Mouse (Mus musculus) intestine, embryonic 16.5 days (tissue): Measurements from ENCODE around the gene Ulk4. TPM values are rescaled to one million over a fixed set of nuclear protein-coding genes. Genes with fewer than 3 reads are reported as not detected.
"Not testable (repeated sequence)": the region's sequence is repeated elsewhere in the genome, so short reads cannot be mapped to it uniquely, and the experiment has no call there.

Experiments used
- ATAC-seq: fragments of 200-750 bp; cut with Nextera tagmentation; 2 replicates; pipeline ENCODE4 v1.8.0; 2017; ENCODE audit warnings: moderate TSS enrichment, moderate library complexity
- H3K27ac ChIP-seq: fragments of 300-500 bp; sonication (generic); 2 replicates; pipeline ENCODE4 v1.5.1; 2014; ENCODE audit warnings: mild to moderate bottlenecking, low read length
- H3K27me3 ChIP-seq: fragments of 300-500 bp; sonication (generic); replicated peaks from 2 replicates; pipeline ENCODE4 v1.6.1; 2014; ENCODE audit warnings: low read length, control low read depth, mixed read lengths; ENCODE audit not compliant: control insufficient read depth, insufficient read depth
- H3K36me3 ChIP-seq: fragments of 300-500 bp; sonication (generic); 2 replicates; pipeline ENCODE4 v1.6.1; 2014; ENCODE audit warnings: low read length, control low read depth; ENCODE audit not compliant: control insufficient read depth, insufficient read depth
- H3K4me1 ChIP-seq: fragments of 300-500 bp; sonication (generic); 2 replicates; pipeline ENCODE4 v1.6.1; 2014; ENCODE audit warnings: low read length, control low read depth, mixed read lengths; ENCODE audit not compliant: control insufficient read depth, insufficient read depth
- H3K4me2 ChIP-seq: fragments of 300-500 bp; sonication (generic); 2 replicates; pipeline ENCODE4 v1.6.1; 2014; ENCODE audit warnings: low read depth, low read length, control low read depth
- H3K4me3 ChIP-seq: fragments of 300-500 bp; sonication (generic); 2 replicates; pipeline ENCODE4 v1.5.1; 2014; ENCODE audit warnings: mild to moderate bottlenecking, low read length
- H3K9ac ChIP-seq: fragments of 300-500 bp; sonication (generic); 2 replicates; pipeline ENCODE4 v1.6.1; 2014; ENCODE audit warnings: low read depth, low read length
- H3K9me3 ChIP-seq: fragments of 300-500 bp; sonication (generic); 2 replicates; pipeline ENCODE4 v1.6.1; 2016; ENCODE audit warnings: low read length, control low read depth; ENCODE audit not compliant: control insufficient read depth
- WGBS: fragments of 180-500 bp; shearing (Covaris S2); extraction: QIAGEN DNeasy Blood & Tissue Kit; methylation state at CpG from one replicate; pipeline ENCODE4 v1.1.7; 2014; 5-methylcytosine and 5-hydroxymethylcytosine counted together
- polyA plus RNA-seq: library from polyadenylated mRNA; unstranded; fragments of >200 nt; fragmentation: Nextera tagmentation; extraction: Ambion mirVana; gene quantifications from 2 replicates; pipeline ENCODE4 v1.2.1, GENCODE M21; 2015

The Ulk4 gene
- polyA plus RNA-seq, 1 experiment from 2014 or later, result 120 TPM

DNA sequence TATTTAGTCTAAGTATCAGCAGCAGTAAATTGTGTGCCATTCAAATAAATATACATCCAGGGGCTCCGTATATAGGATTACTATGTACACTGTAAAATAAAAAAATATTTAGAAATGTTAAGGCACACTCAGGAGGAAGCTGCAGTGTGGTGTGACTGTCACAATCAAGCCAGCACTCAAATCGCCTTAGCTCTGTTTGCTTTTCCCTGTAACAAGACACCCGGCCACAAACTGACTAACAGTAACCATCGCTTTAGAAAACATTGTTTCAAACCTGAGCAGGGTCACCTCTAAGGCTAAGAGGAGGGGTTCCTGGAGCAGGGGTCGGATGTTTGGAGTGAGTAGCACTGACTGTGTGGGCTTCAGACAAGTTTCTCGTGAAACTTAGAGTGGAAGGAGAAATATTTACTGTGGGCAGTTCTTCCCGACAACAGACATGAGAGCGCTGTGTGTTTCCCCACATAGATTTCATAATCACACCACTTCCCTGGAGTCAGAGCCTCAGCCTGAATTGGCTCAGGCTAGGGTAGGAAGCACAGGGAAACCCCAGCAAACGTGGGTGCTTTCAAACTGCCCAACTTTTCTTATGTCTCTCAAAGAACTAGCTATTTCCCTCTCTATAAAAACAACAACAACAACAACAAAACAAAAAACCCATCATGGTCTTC lies 349.9 kb downstream of the Ulk4 start:
- H3K4me1 ChIP-seq, result no peaks in the 10 kb centered on the region

DNA sequence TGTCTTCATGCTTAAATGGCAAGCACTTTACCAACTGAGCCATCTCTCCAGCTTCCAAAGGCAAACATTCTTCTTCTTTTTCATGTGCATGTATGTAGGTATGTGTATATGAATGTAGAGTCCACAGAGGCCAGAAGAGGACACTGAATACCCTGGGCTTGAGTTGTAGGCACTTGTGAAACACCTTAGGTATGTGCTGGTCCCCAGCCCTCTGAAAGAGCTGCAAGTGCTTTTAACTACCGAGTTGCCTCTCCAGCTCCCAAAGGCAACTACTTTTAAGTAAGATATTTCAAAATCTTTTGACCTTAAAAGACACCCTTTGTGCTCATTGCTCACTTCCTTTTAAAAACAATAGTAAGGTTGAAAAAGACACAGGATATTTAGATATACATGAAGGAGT lies 350.9 kb downstream of the Ulk4 start:
- no peak overlapping the region for H3K9ac ChIP-seq
- no peak for ATAC-seq
- 47% methylated on average over 1 of the region's 1 CpGs for WGBS
- H3K36me3 ChIP-seq, result no peaks in the 10 kb centered on the region
- H3K9me3 ChIP-seq, result no peaks in the 10 kb centered on the region
- no peak overlapping the region for H3K27ac ChIP-seq
- no peaks in the 10 kb centered on the region for H3K4me1 ChIP-seq
- no peak overlapping the region for H3K4me2 ChIP-seq
- H3K4me3 ChIP-seq, result no peak overlapping the region
- H3K27me3 ChIP-seq, result no peaks in the 10 kb centered on the region

More for the DNA sequence above, 349.9 kb downstream of the Ulk4 start:
- Histone ChIP-seq H3K27ac (no peak overlapping the region), H3K9me3 (no peaks in the 10 kb centered on the region), H3K27me3 (no peaks in the 10 kb centered on the region), H3K4me3 (no peak overlapping the region), H3K4me2 (no peak overlapping the region), H3K36me3 (no peaks in the 10 kb centered on the region), H3K9ac (no peak overlapping the region)
- WGBS, result 19% methylated on average over 9 of the region's 9 CpGs
- ATAC-seq, result no peak

DNA sequence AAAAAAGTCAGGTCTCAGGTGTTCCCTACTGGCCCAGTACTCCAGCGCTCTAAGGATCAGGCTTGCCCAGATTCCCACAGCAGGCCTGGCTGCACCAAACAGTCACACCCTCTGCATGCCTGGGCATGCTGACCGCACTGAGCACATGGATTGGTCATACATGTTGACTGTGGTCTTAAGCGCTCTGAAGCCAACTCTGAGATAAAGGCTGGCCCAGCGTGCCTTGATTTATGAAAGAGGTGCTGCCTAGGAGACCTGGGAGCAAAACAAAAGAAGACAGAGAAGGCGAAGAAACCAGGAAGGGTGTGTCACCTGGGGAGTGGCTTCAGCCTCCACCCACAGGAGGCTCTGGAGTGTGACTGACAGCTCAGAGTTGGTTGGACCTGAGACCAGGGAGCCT lies 357.9 kb downstream of the Ulk4 start:
- Histone ChIP-seq H3K36me3 (no peaks in the 10 kb centered on the region), H3K27me3 (no peaks in the 10 kb centered on the region)

DNA sequence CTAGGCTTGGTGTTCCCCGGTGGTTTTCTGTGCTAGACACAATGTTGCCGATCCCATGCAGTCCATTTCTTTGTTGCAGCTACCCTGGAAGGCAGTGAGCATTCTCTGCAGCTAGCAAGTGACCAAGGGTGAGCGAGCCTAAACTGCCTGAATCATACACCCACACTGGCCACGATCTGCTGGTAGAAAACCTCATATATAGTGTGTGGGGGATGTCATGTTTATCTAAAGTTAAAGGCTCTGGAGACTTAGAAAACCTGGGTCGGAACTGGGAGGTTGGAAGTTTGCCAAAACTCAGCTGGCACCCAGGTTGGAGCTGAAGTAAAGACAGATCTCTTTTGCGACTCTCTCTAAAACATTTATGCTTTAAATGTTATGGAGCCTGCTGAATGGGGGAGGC lies 358.4 kb downstream of the Ulk4 start:
- Histone ChIP-seq H3K4me3 (no peak overlapping the region), H3K36me3 (no peaks in the 10 kb centered on the region), H3K9ac (peak overlapping the region; percentile 0; the same call in 1 of the 2 replicates), H3K4me2 (no peak overlapping the region), H3K9me3 (0 out of 2 replicates have a peak, but pooled peaks cover 4% of the 10 kb centered on the region), H3K4me1 (peaks cover 9% of the 10 kb centered on the region), H3K27me3 (no peaks in the 10 kb centered on the region), H3K27ac (peak overlapping the region; percentile 9; the same call in 1 of the 2 replicates)
- WGBS, result 22% methylated on average over 6 of the region's 6 CpGs
- ATAC-seq, result 0 out of 2 replicates have a peak, but pooled peaks have one; percentile 34

More for the DNA sequence above, 357.9 kb downstream of the Ulk4 start:
- Histone ChIP-seq H3K4me3 (no peak overlapping the region), H3K4me2 (no peak overlapping the region), H3K27ac (peak overlapping the region; percentile 9; the same call in 1 of the 2 replicates), H3K9me3 (0 out of 2 replicates have a peak, but pooled peaks cover 4% of the 10 kb centered on the region), H3K4me1 (peaks cover 9% of the 10 kb centered on the region), H3K9ac (no peak overlapping the region)
- ATAC-seq, result peak; percentile 72
- WGBS, result 64% methylated on average over 5 of the region's 5 CpGs

DNA sequence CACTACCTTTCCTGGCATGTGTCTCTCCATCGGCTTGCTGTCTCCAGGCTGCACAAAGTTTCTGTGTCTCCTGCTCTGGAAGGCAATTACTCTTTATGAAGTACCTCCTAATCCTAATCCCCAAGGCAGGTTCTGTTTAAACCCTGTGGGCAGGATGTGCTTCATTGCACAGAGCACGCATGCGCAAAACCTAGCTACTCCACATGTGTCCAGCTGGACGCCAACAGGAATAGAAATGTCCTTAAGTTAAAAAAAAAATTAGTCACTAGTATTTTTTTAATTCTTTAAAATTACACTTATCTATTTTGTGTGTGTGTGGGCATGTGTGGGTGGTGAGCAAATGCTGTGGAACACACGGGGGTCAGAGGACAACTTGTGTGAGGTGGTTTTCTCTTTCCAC lies 358.8 kb downstream of the Ulk4 start:
- Histone ChIP-seq H3K9me3 (0 out of 2 replicates have a peak, but pooled peaks cover 4% of the 10 kb centered on the region), H3K9ac (peak overlapping the region; percentile 0; the same call in 1 of the 2 replicates), H3K4me1 (peaks cover 9% of the 10 kb centered on the region), H3K4me3 (no peak overlapping the region), H3K27me3 (no peaks in the 10 kb centered on the region), H3K4me2 (no peak overlapping the region), H3K27ac (no peak overlapping the region), H3K36me3 (no peaks in the 10 kb centered on the region)
- ATAC-seq, result no peak
- 62% methylated on average over 5 of the region's 5 CpGs for WGBS

DNA sequence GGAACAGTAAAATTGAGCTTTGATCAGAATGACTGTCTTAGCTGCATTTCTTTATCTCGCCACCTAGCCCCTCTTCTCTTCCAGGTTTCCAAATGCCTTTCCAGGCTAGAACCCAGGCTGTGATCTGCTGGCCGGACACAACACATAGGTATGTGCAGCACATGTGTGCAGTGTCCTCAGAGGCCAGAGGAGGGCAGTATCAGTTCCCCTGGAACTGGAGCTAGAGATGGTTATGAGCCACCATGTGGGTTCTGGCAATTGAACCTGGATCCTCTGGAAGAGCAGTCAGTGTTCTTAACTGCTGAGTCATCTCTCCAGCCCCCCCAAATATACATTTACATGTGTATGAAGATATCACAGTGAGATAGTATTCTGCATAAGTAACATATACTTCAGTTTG lies 359.4 kb downstream of the Ulk4 start:
- H3K27ac ChIP-seq, H3K4me3 ChIP-seq, H3K4me1 ChIP-seq, H3K36me3 ChIP-seq, H3K9me3 ChIP-seq, H3K9ac ChIP-seq, H3K27me3 ChIP-seq, H3K4me2 ChIP-seq, ATAC-seq: not testable (repeated sequence)
- WGBS, result 93% methylated on average over 2 of the region's 2 CpGs

DNA sequence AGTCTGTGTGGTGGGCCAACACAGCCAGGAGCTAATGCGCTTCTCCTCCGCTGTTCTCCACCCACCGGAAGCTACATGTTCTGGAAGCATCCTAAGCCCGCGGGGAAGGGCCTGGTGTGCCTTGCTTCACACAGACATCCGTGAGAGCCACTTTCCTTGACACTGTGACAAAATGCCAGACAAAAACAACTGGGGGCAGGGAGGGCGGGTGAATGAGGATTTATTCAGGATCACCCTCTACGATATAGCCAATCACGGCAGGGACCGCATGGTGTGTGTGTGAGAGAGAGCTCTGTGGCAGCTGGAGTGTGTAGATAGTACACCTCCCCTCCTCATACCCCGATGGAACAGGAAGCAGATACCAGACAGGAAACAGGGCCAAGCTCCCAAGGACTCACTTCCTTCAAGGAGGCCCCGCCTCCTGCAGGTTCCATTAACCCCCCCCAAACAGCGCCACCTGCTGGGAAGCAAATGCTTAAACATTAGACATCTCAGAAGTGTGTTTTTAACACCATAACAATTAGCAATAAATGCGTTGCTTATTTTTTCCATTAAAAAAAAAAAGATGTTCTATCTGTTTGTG lies 362.0 kb downstream of the Ulk4 start:
- no peak for ATAC-seq
- no peaks in the 10 kb centered on the region for H3K36me3 ChIP-seq
- 80% methylated on average over 14 of the region's 14 CpGs for WGBS
- H3K4me3 ChIP-seq, result no peak overlapping the region
- peaks cover 9% of the 10 kb centered on the region for H3K4me1 ChIP-seq
- H3K4me2 ChIP-seq, result no peak overlapping the region
- H3K9me3 ChIP-seq, result 0 out of 2 replicates have a peak, but pooled peaks cover 4% of the 10 kb centered on the region
- no peak overlapping the region for H3K9ac ChIP-seq
- no peaks in the 10 kb centered on the region for H3K27me3 ChIP-seq
- H3K27ac ChIP-seq, result peak overlapping the region; percentile 48; the same call in 1 of the 2 replicates

DNA sequence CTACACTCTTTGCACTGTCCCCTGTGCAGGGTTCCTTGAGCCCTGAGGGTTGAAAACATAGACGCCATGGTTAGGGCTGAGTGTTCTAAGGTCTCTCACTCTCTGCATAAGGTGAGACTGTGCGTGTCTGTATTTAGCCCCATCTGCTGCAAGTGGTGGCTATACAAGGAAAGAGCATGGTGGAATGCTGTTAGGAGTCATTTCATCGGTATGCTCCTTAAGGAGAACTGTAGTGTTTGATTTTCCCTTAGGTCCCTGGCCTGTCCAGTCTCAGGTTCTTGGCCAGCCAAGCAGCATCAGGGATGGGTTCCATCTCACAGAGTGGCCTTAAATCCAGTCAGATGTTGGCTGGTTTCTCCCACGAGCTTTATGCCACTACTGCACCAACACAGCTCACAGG lies 362.6 kb downstream of the Ulk4 start:
- Histone ChIP-seq H3K9me3 (0 out of 2 replicates have a peak, but pooled peaks cover 4% of the 10 kb centered on the region), H3K27me3 (no peaks in the 10 kb centered on the region), H3K36me3 (no peaks in the 10 kb centered on the region), H3K4me1 (peaks cover 9% of the 10 kb centered on the region), H3K4me3 (no peak overlapping the region), H3K4me2 (no peak overlapping the region), H3K9ac (no peak overlapping the region), H3K27ac (peak overlapping the region; percentile 48)
- no peak for ATAC-seq
- WGBS, result 92% methylated on average over 4 of the region's 4 CpGs

DNA sequence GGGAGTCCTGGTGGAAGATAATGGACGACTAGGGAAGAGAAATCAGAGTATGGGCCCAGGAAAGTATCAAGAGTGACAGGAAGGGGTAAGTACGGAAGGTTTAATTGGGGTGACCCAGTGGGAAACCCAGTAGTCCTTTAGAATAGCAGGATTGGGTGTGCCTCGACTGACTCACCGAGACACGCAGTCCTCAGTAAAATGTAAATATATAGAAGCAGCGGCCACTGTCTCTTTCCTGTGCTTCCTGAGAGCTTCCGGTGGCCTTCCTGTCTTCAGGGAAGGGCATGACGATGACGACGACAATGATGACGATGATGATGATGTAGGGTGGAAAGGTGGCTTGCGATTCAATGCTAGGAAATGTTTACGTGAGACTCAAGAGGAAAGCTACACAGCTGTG lies 363.8 kb downstream of the Ulk4 start:
- H3K4me3 ChIP-seq, result no peak overlapping the region
- WGBS, result 73% methylated on average over 13 of the region's 13 CpGs
- no peaks in the 10 kb centered on the region for H3K4me1 ChIP-seq
- no peak overlapping the region for H3K9ac ChIP-seq
- H3K36me3 ChIP-seq, result no peaks in the 10 kb centered on the region
- no peak overlapping the region for H3K4me2 ChIP-seq
- no peaks in the 10 kb centered on the region for H3K27me3 ChIP-seq
- no peak overlapping the region for H3K27ac ChIP-seq
- H3K9me3 ChIP-seq, result peaks cover 4% of the 10 kb centered on the region; the same call in 1 of the 2 replicates
- no peak for ATAC-seq
